Mouse (Mus musculus) T-cell, adult 2 months (primary cell): ENCODE data around the gene Efcc1.

Source experiments
- DNase-seq: peaks from one replicate; pipeline ENCODE4 v3.0.0; 2022; ENCODE audit warnings: low spot score

The Efcc1 gene

GRCm38 (mm10) chr6:87804886-87805285 lies 74.2 kb downstream of the Efcc1 start:
- DNase-seq, result no peak

GRCm38 (mm10) chr6:87805448-87805847 lies 74.8 kb downstream of the Efcc1 start:
- no peak for DNase-seq
